Mouse (Mus musculus): ENCODE data around the gene Chmp2a. TPM values are rescaled to one million over a fixed set of nuclear protein-coding genes. Genes with fewer than 3 reads are reported as not detected.
A peak's percentile ranks its signal among the peaks of the same experiment; 100 is the strongest.

The Chmp2a gene
- polyA plus RNA-seq, 1 experiment from 2014 or later, result 240 TPM

GRCm38 (mm10) chr7:13043120-13043444 is 8.5 kb upstream of the Chmp2a start:
- H3K4me3 ChIP-seq (replicated peaks; ENCODE audit: low read depth, low read length), result peak overlapping the region; percentile 31
- DNase-seq (ENCODE audit: low spot score) (no peak), ATAC-seq (replicated peaks; ENCODE audit: low FRiP score, low read depth) (no peak)
- no peak overlapping the region for H3K27ac ChIP-seq
- peak overlapping the region; percentile 81 for H3K4me2 ChIP-seq (ENCODE audit: low read length)
- no peaks in the 10 kb centered on the region for H3K36me3 ChIP-seq (ENCODE audit: insufficient read depth, low read length)
- H3K9me3 ChIP-seq (replicated peaks; ENCODE audit: low read length), result no peaks in the 10 kb centered on the region
- 47% methylated on average over 16 of the region's 16 CpGs for WGBS
- TF ChIP-seq CTCF (IDR thresholded peaks at IDR 0.05; ENCODE audit: low read depth), result no peak
- H3K27me3 ChIP-seq (ENCODE audit: insufficient read depth, low read length), result peaks cover 9% of the 10 kb centered on the region
- H3K4me1 ChIP-seq (replicated peaks; ENCODE audit: insufficient read depth, low read length), result peaks cover 12% of the 10 kb centered on the region
- no peak overlapping the region; the same call in 1 of the 2 replicates for H3K9ac ChIP-seq (ENCODE audit: low read depth, low read length)

- H3K9ac ChIP-seq (ENCODE audit: low read depth, low read length), result no peak overlapping the region
- 80% methylated on average over 6 of the region's 6 CpGs for WGBS
- H3K27me3 ChIP-seq (ENCODE audit: insufficient read depth, low read length), result peaks cover 9% of the 10 kb centered on the region
- H3K27ac ChIP-seq, result no peak overlapping the region
- DNase-seq (ENCODE audit: low spot score) (no peak), ATAC-seq (replicated peaks; ENCODE audit: low FRiP score, low read depth) (no peak)
- H3K36me3 ChIP-seq (ENCODE audit: insufficient read depth, low read length), result no peaks in the 10 kb centered on the region
- H3K9me3 ChIP-seq (replicated peaks; ENCODE audit: low read length), result no peaks in the 10 kb centered on the region
- H3K4me1 ChIP-seq (replicated peaks; ENCODE audit: insufficient read depth, low read length), result peaks cover 12% of the 10 kb centered on the region
- no peak overlapping the region for H3K4me2 ChIP-seq (ENCODE audit: low read length)
- TF ChIP-seq CTCF (IDR thresholded peaks at IDR 0.05; ENCODE audit: low read depth), result no peak
- no peak overlapping the region for H3K4me3 ChIP-seq (replicated peaks; ENCODE audit: low read depth, low read length)
Observed at GRCm38 (mm10) chr7:13042511-13042910, 7.9 kb upstream of the Chmp2a start.

- no peak overlapping the region for H3K27ac ChIP-seq
- TF ChIP-seq CTCF (IDR thresholded peaks at IDR 0.05; ENCODE audit: low read depth), result no peak
- H3K9me3 ChIP-seq (replicated peaks; ENCODE audit: low read length), result no peaks in the 10 kb centered on the region
- H3K9ac ChIP-seq (ENCODE audit: low read depth, low read length), result no peak overlapping the region
- H3K4me2 ChIP-seq (ENCODE audit: low read length), result no peak overlapping the region
- H3K4me1 ChIP-seq (replicated peaks; ENCODE audit: insufficient read depth, low read length), result peaks cover 19% of the 10 kb centered on the region
- no peak for ATAC-seq (replicated peaks; ENCODE audit: low FRiP score, low read depth)
- H3K27me3 ChIP-seq (ENCODE audit: insufficient read depth, low read length), result peaks cover 9% of the 10 kb centered on the region
- H3K36me3 ChIP-seq (ENCODE audit: insufficient read depth, low read length), result no peaks in the 10 kb centered on the region
- no peak for DNase-seq (ENCODE audit: low spot score)
- WGBS, result 71% methylated on average over 1 of the region's 1 CpGs
- H3K4me3 ChIP-seq (replicated peaks; ENCODE audit: low read depth, low read length), result no peak overlapping the region
Observed at GRCm38 (mm10) chr7:13041256-13041655, 6.6 kb upstream of the Chmp2a start.

GRCm38 (mm10) chr7:13039181-13039580 is 4.6 kb upstream of the Chmp2a start:
- Histone ChIP-seq H3K36me3 (ENCODE audit: insufficient read depth, low read length) (peaks cover 11% of the 10 kb centered on the region; the same call in 1 of the 2 replicates), H3K9ac (ENCODE audit: low read depth, low read length) (peak overlapping the region; percentile 98; the same call in 1 of the 2 replicates), H3K4me1 (replicated peaks; ENCODE audit: insufficient read depth, low read length) (peaks cover 21% of the 10 kb centered on the region), H3K9me3 (replicated peaks; ENCODE audit: low read length) (no peaks in the 10 kb centered on the region), H3K27me3 (ENCODE audit: insufficient read depth, low read length) (peaks cover 9% of the 10 kb centered on the region), H3K4me2 (ENCODE audit: low read length) (peak overlapping the region; percentile 80), H3K27ac (peak overlapping the region; percentile 100), H3K4me3 (replicated peaks; ENCODE audit: low read depth, low read length) (peak overlapping the region; percentile 81; the same call in 1 of the 2 replicates)
- 76% methylated on average over 1 of the region's 1 CpGs for WGBS
- ATAC-seq (replicated peaks; ENCODE audit: low FRiP score, low read depth), result no peak
- no peak for DNase-seq (ENCODE audit: low spot score)
- TF ChIP-seq CTCF (IDR thresholded peaks at IDR 0.05; ENCODE audit: low read depth), result no peak

- DNase-seq (ENCODE audit: low spot score), result peak; percentile 55
- peaks cover 21% of the 10 kb centered on the region for H3K4me1 ChIP-seq (replicated peaks; ENCODE audit: insufficient read depth, low read length)
- peak overlapping the region; percentile 81 for H3K4me3 ChIP-seq (replicated peaks; ENCODE audit: low read depth, low read length)
- H3K27me3 ChIP-seq (ENCODE audit: insufficient read depth, low read length), result peaks cover 9% of the 10 kb centered on the region
- peak overlapping the region; percentile 100 for H3K27ac ChIP-seq
- no peak for ATAC-seq (replicated peaks; ENCODE audit: low FRiP score, low read depth)
- H3K9me3 ChIP-seq (replicated peaks; ENCODE audit: low read length), result no peaks in the 10 kb centered on the region
- peak overlapping the region; percentile 98 for H3K9ac ChIP-seq (ENCODE audit: low read depth, low read length)
- H3K4me2 ChIP-seq (ENCODE audit: low read length), result peak overlapping the region; percentile 80
- no peak for TF ChIP-seq CTCF (IDR thresholded peaks at IDR 0.05; ENCODE audit: low read depth)
- peaks cover 11% of the 10 kb centered on the region; the same call in 1 of the 2 replicates for H3K36me3 ChIP-seq (ENCODE audit: insufficient read depth, low read length)
- 9% methylated on average over 15 of the region's 15 CpGs for WGBS
Observed at GRCm38 (mm10) chr7:13038621-13039169, 4.1 kb upstream of the Chmp2a start.

DNA sequence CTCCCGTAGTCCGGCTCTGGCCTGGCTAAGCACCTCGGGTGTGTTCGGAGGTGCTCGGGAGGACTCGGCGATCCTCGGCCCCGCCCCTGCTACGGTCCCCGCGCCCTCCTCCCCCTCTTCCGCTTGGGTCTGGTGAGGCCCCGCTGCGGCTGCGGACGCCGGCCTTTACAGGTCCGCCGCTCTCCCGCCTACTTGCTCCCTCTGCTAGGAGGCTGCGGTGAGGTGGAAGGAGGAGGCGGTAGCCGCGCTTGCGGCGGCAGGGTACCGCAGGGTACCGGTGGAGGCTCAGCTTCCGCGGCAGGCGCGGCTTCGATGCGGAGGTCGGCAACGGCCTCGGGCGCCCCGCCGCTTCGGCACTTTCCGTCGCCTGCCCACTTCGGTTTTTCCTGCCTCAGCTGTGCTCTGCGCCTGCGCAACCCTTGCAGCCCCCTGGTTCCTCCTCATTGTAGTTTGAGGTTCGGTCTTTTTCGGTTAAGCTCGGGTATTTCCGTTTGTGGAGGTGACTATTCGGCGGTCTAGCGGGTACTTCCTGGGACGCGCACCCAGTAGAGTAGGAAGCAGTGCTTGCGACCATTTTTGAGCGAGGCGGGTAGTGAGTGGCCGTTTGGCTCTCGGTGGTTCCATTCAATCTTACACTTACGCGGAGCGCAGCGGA is 3.4 kb upstream of the Chmp2a start, which contains the start of gene Ube2m:
TSS of gene Ube2m (minus strand) at position 375 of the 655 bp plus-strand sequence.
- Histone ChIP-seq H3K27ac (peak within 1 kb of the TSS; percentile 100), H3K4me1 (replicated peaks; ENCODE audit: insufficient read depth, low read length) (peaks cover 24% of the 10 kb centered on the region), H3K4me3 (replicated peaks; ENCODE audit: low read depth, low read length) (peak within 1 kb of the TSS; percentile 81), H3K4me2 (ENCODE audit: low read length) (peak within 1 kb of the TSS; percentile 80), H3K9ac (ENCODE audit: low read depth, low read length) (peak within 1 kb of the TSS; percentile 98), H3K9me3 (replicated peaks; ENCODE audit: low read length) (no peaks in the 10 kb centered on the region), H3K36me3 (ENCODE audit: insufficient read depth, low read length) (peaks cover 11% of the 10 kb centered on the region; the same call in 1 of the 2 replicates), H3K27me3 (ENCODE audit: insufficient read depth, low read length) (peaks cover 6% of the 10 kb centered on the region)
- DNase-seq (ENCODE audit: low spot score), result peak; percentile 99
- ATAC-seq (replicated peaks; ENCODE audit: low FRiP score, low read depth), result peak; percentile 93
- no peak for TF ChIP-seq CTCF (IDR thresholded peaks at IDR 0.05; ENCODE audit: low read depth)
- WGBS, result under 1% methylated on average over 56 of the region's 65 CpGs

All from kidney, postnatal 0 days (tissue).